Mouse (Mus musculus): ENCODE data around the gene Gemin5.

GRCm38 (mm10) chr11:58213673-58214342 lies 45.5 kb upstream of the Gemin5 start:
- no peak for TF ChIP-seq EP300 (IDR thresholded peaks at IDR 0.05; ENCODE audit: low read depth)
- TF ChIP-seq CTCF (IDR thresholded peaks at IDR 0.05; ENCODE audit: low read depth), result no peak
